Mouse (Mus musculus): Measurements from ENCODE around the gene Cenpk. TPM values are rescaled to one million over a fixed set of nuclear protein-coding genes. Genes with fewer than 3 reads are reported as not detected.
"Not testable (repeated sequence)": the region's sequence is repeated elsewhere in the genome, so short reads cannot be mapped to it uniquely, and the experiment has no call there.

Cenpk gene
- polyA plus RNA-seq (2015; fragmentation: Nextera tagmentation; extraction: Ambion mirVana): 72.8 and 78.6 TPM in 2 replicates

GRCm38 (mm10) chr13:104228384-104229066 is at the start of gene Cenpk, which contains the start of gene Ppwd1:
Gene Cenpk, plus strand, starts transcription at chr13:104228611.
Gene Ppwd1, minus strand, starts transcription at chr13:104228843.
- H3K4me1 ChIP-seq: peaks cover 13% of the 10 kb centered on the region
- H3K4me3 ChIP-seq: peak within 1 kb of the TSS; percentile 93
- H3K9me3 ChIP-seq: no peaks in the 10 kb centered on the region
- H3K4me2 ChIP-seq: peak within 1 kb of the TSS; percentile 58
- H3K27me3 ChIP-seq: no peaks in the 10 kb centered on the region
- peaks cover 10% of the 10 kb centered on the region; the same call in 1 of the 2 replicates for H3K36me3 ChIP-seq
- H3K27ac ChIP-seq: peak within 1 kb of the TSS; percentile 95
- WGBS: under 1% methylated on average over 55 of the region's 55 CpGs
- peak within 1 kb of the TSS; percentile 89 for H3K9ac ChIP-seq
- ATAC-seq (ENCODE audit: borderline replicate concordance, extremely low read depth, low FRiP score, low TSS enrichment): peak; percentile 100

GRCm38 (mm10) chr13:104178650-104179121 is 49.7 kb upstream of the Cenpk start, which contains the start of gene Trim23:
Gene Trim23, plus strand, starts transcription at chr13:104178797.
- Histone ChIP-seq H3K36me3 (peaks cover 10% of the 10 kb centered on the region), H3K9me3 (no peaks in the 10 kb centered on the region), H3K27me3 (no peaks in the 10 kb centered on the region), H3K9ac (peak within 1 kb of the TSS; percentile 93), H3K4me2 (peak within 1 kb of the TSS; percentile 71), H3K27ac (peak within 1 kb of the TSS; percentile 82), H3K4me1 (peaks cover 11% of the 10 kb centered on the region), H3K4me3 (peak within 1 kb of the TSS; percentile 98)
- peak; percentile 99 for ATAC-seq (ENCODE audit: borderline replicate concordance, extremely low read depth, low FRiP score, low TSS enrichment)
- 0% methylated on average over 38 of the region's 38 CpGs for WGBS

GRCm38 (mm10) chr13:104179176-104179888 is 49.1 kb upstream of the Cenpk start:
- H3K9me3 ChIP-seq: no peaks in the 10 kb centered on the region
- WGBS: 10% methylated on average over 13 of the region's 13 CpGs
- H3K4me1 ChIP-seq: peaks cover 11% of the 10 kb centered on the region
- H3K36me3 ChIP-seq: peaks cover 15% of the 10 kb centered on the region
- H3K9ac ChIP-seq: peak overlapping the region; percentile 93
- H3K4me2 ChIP-seq: peak overlapping the region; percentile 54
- ATAC-seq (ENCODE audit: borderline replicate concordance, extremely low read depth, low FRiP score, low TSS enrichment): no peak
- no peaks in the 10 kb centered on the region for H3K27me3 ChIP-seq
- H3K4me3 ChIP-seq: peak overlapping the region; percentile 98
- H3K27ac ChIP-seq: peak overlapping the region; percentile 81; the same call in 1 of the 2 replicates

- no peak for ATAC-seq (ENCODE audit: borderline replicate concordance, extremely low read depth, low FRiP score, low TSS enrichment)
- Histone ChIP-seq H3K36me3 (peaks cover 34% of the 10 kb centered on the region), H3K27me3 (no peaks in the 10 kb centered on the region), H3K9ac (no peak overlapping the region), H3K9me3 (no peaks in the 10 kb centered on the region), H3K27ac (no peak overlapping the region), H3K4me1 (no peaks in the 10 kb centered on the region), H3K4me3 (no peak overlapping the region), H3K4me2 (no peak overlapping the region)
- WGBS: 75% methylated on average over 4 of the region's 4 CpGs
These were observed 41.1 kb upstream of the Cenpk start for GRCm38 (mm10) chr13:104187357-104187756.

- not testable (repeated sequence) for H3K27ac ChIP-seq; ATAC-seq (ENCODE audit: borderline replicate concordance, extremely low read depth, low FRiP score, low TSS enrichment)
- H3K36me3 ChIP-seq: peaks cover 25% of the 10 kb centered on the region
These were observed 32.5 kb upstream of the Cenpk start for GRCm38 (mm10) chr13:104195891-104196290.

GRCm38 (mm10) chr13:104204313-104204712 is 24.1 kb upstream of the Cenpk start:
- H3K9me3 ChIP-seq: no peaks in the 10 kb centered on the region
- no peaks in the 10 kb centered on the region for H3K4me1 ChIP-seq
- 52% methylated on average over 1 of the region's 1 CpGs for WGBS
- no peak overlapping the region for H3K27ac ChIP-seq
- ATAC-seq (ENCODE audit: borderline replicate concordance, extremely low read depth, low FRiP score, low TSS enrichment): no peak
- no peaks in the 10 kb centered on the region for H3K27me3 ChIP-seq
- H3K36me3 ChIP-seq: peaks cover 34% of the 10 kb centered on the region
- H3K4me3 ChIP-seq: no peak overlapping the region
- no peak overlapping the region for H3K9ac ChIP-seq
- H3K4me2 ChIP-seq: no peak overlapping the region

More at GRCm38 (mm10) chr13:104195891-104196290, 32.5 kb upstream of the Cenpk start:
- H3K4me1 ChIP-seq, H3K9me3 ChIP-seq, H3K27me3 ChIP-seq, H3K4me3 ChIP-seq, H3K9ac ChIP-seq, H3K4me2 ChIP-seq: not testable (repeated sequence)

GRCm38 (mm10) chr13:104227478-104227877 is 933 bp upstream of the Cenpk start:
- Histone ChIP-seq H3K4me1 (peaks cover 13% of the 10 kb centered on the region), H3K27me3 (no peaks in the 10 kb centered on the region), H3K9me3 (no peaks in the 10 kb centered on the region), H3K4me3 (peak overlapping the region; percentile 93), H3K9ac (peak overlapping the region; percentile 88), H3K27ac (no peak overlapping the region), H3K4me2 (peak overlapping the region; percentile 58), H3K36me3 (0 out of 2 replicates have a peak, but pooled peaks cover 4% of the 10 kb centered on the region)
- WGBS: 29% methylated on average over 3 of the region's 3 CpGs
- ATAC-seq (ENCODE audit: borderline replicate concordance, extremely low read depth, low FRiP score, low TSS enrichment): no peak

- Histone ChIP-seq H3K4me3 (peak overlapping the region; percentile 93), H3K4me1 (peaks cover 13% of the 10 kb centered on the region), H3K36me3 (peaks cover 10% of the 10 kb centered on the region; the same call in 1 of the 2 replicates), H3K27ac (peak overlapping the region; percentile 70), H3K9me3 (no peaks in the 10 kb centered on the region), H3K9ac (peak overlapping the region; percentile 89), H3K27me3 (no peaks in the 10 kb centered on the region), H3K4me2 (peak overlapping the region; percentile 58)
- peak; percentile 47; the same call in 1 of the 2 replicates for ATAC-seq (ENCODE audit: borderline replicate concordance, extremely low read depth, low FRiP score, low TSS enrichment)
- 5% methylated on average over 15 of the region's 15 CpGs for WGBS
These were observed 770 bp downstream of the Cenpk start for GRCm38 (mm10) chr13:104229181-104229580.

GRCm38 (mm10) chr13:104258997-104259396 is 30.6 kb downstream of the Cenpk start:
- WGBS: 87% methylated on average over 3 of the region's 3 CpGs

GRCm38 (mm10) chr13:104285031-104285431 is 56.6 kb downstream of the Cenpk start:
- H3K4me2 ChIP-seq: peak overlapping the region; percentile 71; the same call in 1 of the 2 replicates
- no peaks in the 10 kb centered on the region for H3K9me3 ChIP-seq
- ATAC-seq (ENCODE audit: borderline replicate concordance, extremely low read depth, low FRiP score, low TSS enrichment): peak; percentile 7; the same call in 1 of the 2 replicates
- no peak overlapping the region for H3K4me3 ChIP-seq
- no peaks in the 10 kb centered on the region for H3K27me3 ChIP-seq
- peak overlapping the region; percentile 92 for H3K27ac ChIP-seq
- no peaks in the 10 kb centered on the region for H3K36me3 ChIP-seq
- 0% methylated on average over 2 of the region's 2 CpGs for WGBS
- H3K4me1 ChIP-seq: peaks cover 16% of the 10 kb centered on the region
- H3K9ac ChIP-seq: no peak overlapping the region

More at GRCm38 (mm10) chr13:104258997-104259396, 30.6 kb downstream of the Cenpk start:
- no peaks in the 10 kb centered on the region for H3K4me1 ChIP-seq
- H3K36me3 ChIP-seq: no peaks in the 10 kb centered on the region
- no peak overlapping the region for H3K4me2 ChIP-seq
- H3K4me3 ChIP-seq: no peak overlapping the region
- no peak for ATAC-seq (ENCODE audit: borderline replicate concordance, extremely low read depth, low FRiP score, low TSS enrichment)
- no peak overlapping the region for H3K27ac ChIP-seq
- no peaks in the 10 kb centered on the region for H3K27me3 ChIP-seq
- no peak overlapping the region for H3K9ac ChIP-seq
- no peaks in the 10 kb centered on the region for H3K9me3 ChIP-seq

GRCm38 (mm10) chr13:104285737-104286311 is 57.4 kb downstream of the Cenpk start:
- Histone ChIP-seq H3K27me3 (no peaks in the 10 kb centered on the region), H3K4me3 (peak overlapping the region; percentile 47), H3K9me3 (no peaks in the 10 kb centered on the region), H3K36me3 (no peaks in the 10 kb centered on the region), H3K4me1 (peaks cover 16% of the 10 kb centered on the region), H3K27ac (peak overlapping the region; percentile 92), H3K9ac (peak overlapping the region; percentile 34), H3K4me2 (peak overlapping the region; percentile 71)
- ATAC-seq (ENCODE audit: borderline replicate concordance, extremely low read depth, low FRiP score, low TSS enrichment): no peak
- 0% methylated on average over 10 of the region's 10 CpGs for WGBS
